Mouse (Mus musculus): Measurements from ENCODE around the gene Tsc22d1. TPM values are rescaled to one million over a fixed set of nuclear protein-coding genes. Genes with fewer than 3 reads are reported as not detected.

Tsc22d1 gene
- polyA plus RNA-seq, 1 experiment from 2014 or later = 1,092 TPM

GRCm38 (mm10) chr14:76431918-76432317 lies 17.2 kb downstream of the Tsc22d1 start:
- Histone ChIP-seq H3K9me3 (ENCODE audit: low read length) (no peaks in the 10 kb centered on the region), H3K4me2 (replicated peaks; ENCODE audit: low read depth, low read length) (no peak overlapping the region), H3K27ac (ENCODE audit: low read length) (no peak overlapping the region), H3K27me3 (ENCODE audit: insufficient read depth, low read length) (no peaks in the 10 kb centered on the region), H3K9ac (replicated peaks; ENCODE audit: low read length) (no peak overlapping the region), H3K4me1 (ENCODE audit: insufficient read depth, low read length) (no peaks in the 10 kb centered on the region), H3K4me3 (ENCODE audit: low read length) (no peak overlapping the region), H3K36me3 (ENCODE audit: insufficient read depth, low read length) (peaks cover 13% of the 10 kb centered on the region; the same call in 1 of the 2 replicates)
- 92% methylated on average over 4 of the region's 4 CpGs for WGBS
- ATAC-seq (ENCODE audit: low FRiP score, low TSS enrichment) = no peak

- H3K4me2 ChIP-seq (replicated peaks; ENCODE audit: low read depth, low read length) = no peak overlapping the region
- H3K4me3 ChIP-seq (ENCODE audit: low read length) = no peak overlapping the region
- 81% methylated on average over 7 of the region's 7 CpGs for WGBS
- H3K9ac ChIP-seq (replicated peaks; ENCODE audit: low read length) = no peak overlapping the region
- no peaks in the 10 kb centered on the region for H3K4me1 ChIP-seq (ENCODE audit: insufficient read depth, low read length)
- peaks cover 13% of the 10 kb centered on the region; the same call in 1 of the 2 replicates for H3K36me3 ChIP-seq (ENCODE audit: insufficient read depth, low read length)
- ATAC-seq (ENCODE audit: low FRiP score, low TSS enrichment) = no peak
- H3K27ac ChIP-seq (ENCODE audit: low read length) = no peak overlapping the region
- no peaks in the 10 kb centered on the region for H3K27me3 ChIP-seq (ENCODE audit: insufficient read depth, low read length)
- H3K9me3 ChIP-seq (ENCODE audit: low read length) = no peaks in the 10 kb centered on the region
Observed at GRCm38 (mm10) chr14:76432369-76432768, 17.6 kb downstream of the Tsc22d1 start.

GRCm38 (mm10) chr14:76432816-76433215 lies 18.1 kb downstream of the Tsc22d1 start:
- Histone ChIP-seq H3K27ac (ENCODE audit: low read length) (no peak overlapping the region), H3K4me2 (replicated peaks; ENCODE audit: low read depth, low read length) (no peak overlapping the region), H3K4me3 (ENCODE audit: low read length) (no peak overlapping the region), H3K9me3 (ENCODE audit: low read length) (no peaks in the 10 kb centered on the region), H3K4me1 (ENCODE audit: insufficient read depth, low read length) (no peaks in the 10 kb centered on the region), H3K36me3 (ENCODE audit: insufficient read depth, low read length) (peaks cover 15% of the 10 kb centered on the region; the same call in 1 of the 2 replicates), H3K9ac (replicated peaks; ENCODE audit: low read length) (no peak overlapping the region), H3K27me3 (ENCODE audit: insufficient read depth, low read length) (no peaks in the 10 kb centered on the region)
- no peak for ATAC-seq (ENCODE audit: low FRiP score, low TSS enrichment)
- WGBS = 95% methylated on average over 8 of the region's 8 CpGs

GRCm38 (mm10) chr14:76442160-76442559 lies 27.4 kb downstream of the Tsc22d1 start:
- Histone ChIP-seq H3K9ac (replicated peaks; ENCODE audit: low read length) (no peak overlapping the region), H3K27me3 (ENCODE audit: insufficient read depth, low read length) (no peaks in the 10 kb centered on the region), H3K9me3 (ENCODE audit: low read length) (no peaks in the 10 kb centered on the region), H3K4me2 (replicated peaks; ENCODE audit: low read depth, low read length) (no peak overlapping the region), H3K4me3 (ENCODE audit: low read length) (no peak overlapping the region), H3K4me1 (ENCODE audit: insufficient read depth, low read length) (no peaks in the 10 kb centered on the region), H3K27ac (ENCODE audit: low read length) (no peak overlapping the region), H3K36me3 (ENCODE audit: insufficient read depth, low read length) (peaks cover 33% of the 10 kb centered on the region)
- 86% methylated on average over 10 of the region's 10 CpGs for WGBS
- ATAC-seq (ENCODE audit: low FRiP score, low TSS enrichment) = no peak

GRCm38 (mm10) chr14:76448987-76449386 lies 34.2 kb downstream of the Tsc22d1 start:
- Histone ChIP-seq H3K9ac (replicated peaks; ENCODE audit: low read length) (no peak overlapping the region), H3K4me3 (ENCODE audit: low read length) (no peak overlapping the region), H3K27me3 (ENCODE audit: insufficient read depth, low read length) (no peaks in the 10 kb centered on the region), H3K4me2 (replicated peaks; ENCODE audit: low read depth, low read length) (peak overlapping the region; percentile 12; the same call in 1 of the 2 replicates), H3K27ac (ENCODE audit: low read length) (peak overlapping the region; percentile 68), H3K36me3 (ENCODE audit: insufficient read depth, low read length) (no peaks in the 10 kb centered on the region), H3K9me3 (ENCODE audit: low read length) (no peaks in the 10 kb centered on the region), H3K4me1 (ENCODE audit: insufficient read depth, low read length) (peaks cover 16% of the 10 kb centered on the region; the same call in 1 of the 2 replicates)
- peak; percentile 78; the same call in 1 of the 2 replicates for ATAC-seq (ENCODE audit: low FRiP score, low TSS enrichment)
- 45% methylated on average over 4 of the region's 4 CpGs for WGBS

- Histone ChIP-seq H3K9ac (replicated peaks; ENCODE audit: low read length) (no peak overlapping the region), H3K4me3 (ENCODE audit: low read length) (no peak overlapping the region), H3K27ac (ENCODE audit: low read length) (0 out of 2 replicates have a peak overlapping the region, but pooled peaks have one; percentile 29), H3K4me1 (ENCODE audit: insufficient read depth, low read length) (peaks cover 16% of the 10 kb centered on the region; the same call in 1 of the 2 replicates), H3K27me3 (ENCODE audit: insufficient read depth, low read length) (no peaks in the 10 kb centered on the region), H3K4me2 (replicated peaks; ENCODE audit: low read depth, low read length) (no peak overlapping the region), H3K36me3 (ENCODE audit: insufficient read depth, low read length) (0 out of 2 replicates have a peak, but pooled peaks cover 2% of the 10 kb centered on the region), H3K9me3 (ENCODE audit: low read length) (no peaks in the 10 kb centered on the region)
- WGBS = 69% methylated on average over 6 of the region's 6 CpGs
- no peak for ATAC-seq (ENCODE audit: low FRiP score, low TSS enrichment)
Observed at GRCm38 (mm10) chr14:76451011-76451410, 36.2 kb downstream of the Tsc22d1 start.

- 86% methylated on average over 17 of the region's 17 CpGs for WGBS
- Histone ChIP-seq H3K4me3 (ENCODE audit: low read length) (no peak overlapping the region), H3K4me1 (ENCODE audit: insufficient read depth, low read length) (peaks cover 16% of the 10 kb centered on the region; the same call in 1 of the 2 replicates), H3K27me3 (ENCODE audit: insufficient read depth, low read length) (no peaks in the 10 kb centered on the region), H3K9me3 (ENCODE audit: low read length) (no peaks in the 10 kb centered on the region), H3K4me2 (replicated peaks; ENCODE audit: low read depth, low read length) (no peak overlapping the region), H3K9ac (replicated peaks; ENCODE audit: low read length) (no peak overlapping the region), H3K36me3 (ENCODE audit: insufficient read depth, low read length) (0 out of 2 replicates have a peak, but pooled peaks cover 2% of the 10 kb centered on the region), H3K27ac (ENCODE audit: low read length) (no peak overlapping the region)
- no peak for ATAC-seq (ENCODE audit: low FRiP score, low TSS enrichment)
Observed at GRCm38 (mm10) chr14:76452751-76453360, 38.1 kb downstream of the Tsc22d1 start.

GRCm38 (mm10) chr14:76454673-76455072 lies 39.9 kb downstream of the Tsc22d1 start:
- 68% methylated on average over 4 of the region's 5 CpGs for WGBS
- Histone ChIP-seq H3K9me3 (ENCODE audit: low read length) (no peaks in the 10 kb centered on the region), H3K9ac (replicated peaks; ENCODE audit: low read length) (no peak overlapping the region), H3K4me2 (replicated peaks; ENCODE audit: low read depth, low read length) (no peak overlapping the region), H3K4me3 (ENCODE audit: low read length) (no peak overlapping the region), H3K4me1 (ENCODE audit: insufficient read depth, low read length) (peaks cover 10% of the 10 kb centered on the region; the same call in 1 of the 2 replicates), H3K36me3 (ENCODE audit: insufficient read depth, low read length) (0 out of 2 replicates have a peak, but pooled peaks cover 2% of the 10 kb centered on the region), H3K27ac (ENCODE audit: low read length) (no peak overlapping the region), H3K27me3 (ENCODE audit: insufficient read depth, low read length) (no peaks in the 10 kb centered on the region)
- ATAC-seq (ENCODE audit: low FRiP score, low TSS enrichment) = no peak

- 0 out of 2 replicates have a peak, but pooled peaks cover 2% of the 10 kb centered on the region for H3K36me3 ChIP-seq (ENCODE audit: insufficient read depth, low read length)
- H3K4me2 ChIP-seq (replicated peaks; ENCODE audit: low read depth, low read length) = no peak overlapping the region
- H3K4me3 ChIP-seq (ENCODE audit: low read length) = no peak overlapping the region
- H3K4me1 ChIP-seq (ENCODE audit: insufficient read depth, low read length) = peaks cover 12% of the 10 kb centered on the region
- no peak overlapping the region for H3K9ac ChIP-seq (replicated peaks; ENCODE audit: low read length)
- H3K9me3 ChIP-seq (ENCODE audit: low read length) = no peaks in the 10 kb centered on the region
- H3K27me3 ChIP-seq (ENCODE audit: insufficient read depth, low read length) = no peaks in the 10 kb centered on the region
- 81% methylated on average over 7 of the region's 7 CpGs for WGBS
- H3K27ac ChIP-seq (ENCODE audit: low read length) = no peak overlapping the region
- no peak for ATAC-seq (ENCODE audit: low FRiP score, low TSS enrichment)
Observed at GRCm38 (mm10) chr14:76455159-76455558, 40.4 kb downstream of the Tsc22d1 start.

GRCm38 (mm10) chr14:76457696-76458095 lies 42.9 kb downstream of the Tsc22d1 start:
- 0 out of 2 replicates have a peak, but pooled peaks cover 2% of the 10 kb centered on the region for H3K36me3 ChIP-seq (ENCODE audit: insufficient read depth, low read length)
- H3K4me2 ChIP-seq (replicated peaks; ENCODE audit: low read depth, low read length) = no peak overlapping the region
- no peak overlapping the region for H3K9ac ChIP-seq (replicated peaks; ENCODE audit: low read length)
- no peak overlapping the region for H3K4me3 ChIP-seq (ENCODE audit: low read length)
- ATAC-seq (ENCODE audit: low FRiP score, low TSS enrichment) = no peak
- H3K9me3 ChIP-seq (ENCODE audit: low read length) = no peaks in the 10 kb centered on the region
- no peaks in the 10 kb centered on the region for H3K27me3 ChIP-seq (ENCODE audit: insufficient read depth, low read length)
- H3K27ac ChIP-seq (ENCODE audit: low read length) = no peak overlapping the region
- peaks cover 5% of the 10 kb centered on the region; the same call in 1 of the 2 replicates for H3K4me1 ChIP-seq (ENCODE audit: insufficient read depth, low read length)
- 74% methylated on average over 3 of the region's 3 CpGs for WGBS

Data from kidney, embryonic 16.5 days (tissue).